Mouse (Mus musculus) olfactory bulb, adult 2 months (tissue): ENCODE results near the gene Megf11.

Experiments
- CTCF ChIP-seq: fragments of 200-500 bp; IDR thresholded peaks from 2 replicates; pipeline ENCODE4 v1.5.1; 2012; ENCODE audit warnings: low read depth, mild to moderate bottlenecking, low read length, moderate library complexity; ENCODE audit not compliant: insufficient read depth
- POLR2A ChIP-seq: fragments of 200-500 bp; IDR thresholded peaks from 2 replicates; pipeline ENCODE4 v1.6.1; 2012; ENCODE audit warnings: mild to moderate bottlenecking, low read depth, low read length, moderate library complexity; ENCODE audit not compliant: insufficient read depth

DNA sequence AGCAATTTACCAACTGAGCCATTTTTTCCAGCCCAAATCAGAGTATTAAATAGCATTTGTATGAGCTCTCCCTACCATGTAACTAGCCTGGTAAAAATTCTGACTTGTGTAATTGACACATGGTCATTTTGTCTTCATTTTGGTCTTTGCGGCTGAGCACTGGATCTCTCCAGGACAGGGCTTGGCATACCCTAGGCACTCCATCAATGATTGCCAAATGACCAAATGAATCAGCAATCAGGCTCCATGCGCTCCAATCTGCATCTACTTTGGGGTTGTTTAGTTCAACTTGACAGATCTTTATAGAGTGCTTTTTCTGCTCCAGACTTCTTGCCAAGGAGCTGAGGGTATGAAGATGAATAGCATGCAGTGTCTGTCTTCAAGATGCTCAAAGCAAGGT lies 9.0 kb upstream of the Megf11 start:
- TF ChIP-seq POLR2A, result no peak
- TF ChIP-seq CTCF, result no peak
